14 mouse cellular contexts compared by ENCODE assay signal in genomic region chr8:93941636-93942054, GRCm38 (mm10).
DNase-seq lines count a peak whose midpoint lies in the region; ATAC-seq and TF ChIP-seq lines count a peak whose summit lies in the region.
"Had no signal": no experiment of that assay in that cellular context is flagged by ENCODE, and none has a peak within 500 bp of the region (broad histone marks: within the 10 kb centered on the region; RNA-seq: fewer than 3 reads in every experiment).

No protein-coding gene starts in this region.

- no peak overlapping the region for H3K9ac ChIP-seq in heart, embryonic 16.5 days (ENCODE audit: low read length)
- H3K9ac ChIP-seq: embryonic facial prominence, embryonic 13.5 days; hindbrain, embryonic 13.5 days; kidney, embryonic 15.5 days had no signal

- no peaks in the 10 kb centered on the region for H3K27me3 ChIP-seq in cerebellum, adult 2 months (ENCODE audit: control insufficient read depth, insufficient read depth, low read length)
- H3K27me3 ChIP-seq in heart, embryonic 16.5 days (ENCODE audit: control insufficient read depth, insufficient read depth, low read length), result no peaks in the 10 kb centered on the region
- H3K27me3 ChIP-seq: embryonic facial prominence, embryonic 13.5 days; hindbrain, embryonic 13.5 days; kidney, embryonic 15.5 days had no signal

- intact Hi-C loops in gastrocnemius, adult 2 months (cut with DNase I), result no loop called here
- intact Hi-C loops in left cerebral cortex, adult 2 months (cut with DNase I), result no loop called here

- ATAC-seq in heart, embryonic 16.5 days (replicated peaks; ENCODE audit: extremely low read depth, insufficient read depth, low FRiP score), result 0 out of 2 replicates have a peak, but pooled peaks have one; percentile 23

- 7% methylated on average over 4 of the region's 4 CpGs for WGBS in cerebellum, adult 2 months
- 32% methylated on average over 4 of the region's 4 CpGs for WGBS in heart, embryonic 16.5 days

- 0 out of 2 replicates have a peak overlapping the region, but pooled peaks have one; percentile 5 for H3K27ac ChIP-seq in gastrocnemius, adult 2 months
- peak overlapping the region; percentile 22 for H3K27ac ChIP-seq in left cerebral cortex, adult 2 months
- H3K27ac ChIP-seq in cerebellum, adult 2 months (ENCODE audit: insufficient read depth, low read length), result peak overlapping the region; percentile 17; the same call in 1 of the 2 replicates
- peak overlapping the region; percentile 49; the same call in 1 of the 2 replicates for H3K27ac ChIP-seq in heart, embryonic 16.5 days (ENCODE audit: low read length)
- H3K27ac ChIP-seq: embryonic facial prominence, embryonic 13.5 days; hindbrain, embryonic 13.5 days; kidney, embryonic 15.5 days had no signal

- peaks cover 25% of the 10 kb centered on the region for H3K4me1 ChIP-seq in cerebellum, adult 2 months (ENCODE audit: control insufficient read depth, insufficient read depth, low read length)
- H3K4me1 ChIP-seq in heart, embryonic 16.5 days (ENCODE audit: control insufficient read depth, insufficient read depth, low read length), result peaks cover 20% of the 10 kb centered on the region
- H3K4me1 ChIP-seq: embryonic facial prominence, embryonic 13.5 days; kidney, embryonic 15.5 days had no signal

- TF ChIP-seq POLR2A in cerebellum, adult 2 months (IDR thresholded peaks at IDR 0.05; ENCODE audit: borderline replicate concordance, insufficient read depth, low read length), result no peak

- H3K36me3 ChIP-seq in heart, embryonic 16.5 days (ENCODE audit: control insufficient read depth, insufficient read depth), result no peaks in the 10 kb centered on the region
- H3K36me3 ChIP-seq: embryonic facial prominence, embryonic 13.5 days; kidney, embryonic 15.5 days had no signal

- DNase-seq in gastrocnemius, adult 2 months, result no peak
- no peak for DNase-seq in gastrocnemius, postnatal 4 days (ENCODE audit: low spot score in 2 of 2)
- no peak for DNase-seq in left cerebral cortex, adult 2 months (ENCODE audit: extremely low spot score in 1 of 2, low spot score in 2 of 2)
- DNase-seq in left cerebral cortex, adult 8-10 months (ENCODE audit: low spot score in 2 of 2), result no peak
- peak; percentile 66 to 79 for DNase-seq in cerebellum, adult 2 months
- DNase-seq in ovary, postnatal 14 days (ENCODE audit: low spot score), result no peak
- no peak for DNase-seq in Muller cell, postnatal 12 days (ENCODE audit: inconsistent ontology term)
- DNase-seq: lung, postnatal 36 days; right cerebral cortex, postnatal 4 days had no signal

- no peaks in the 10 kb centered on the region for H3K9me3 ChIP-seq in heart, embryonic 16.5 days (replicated peaks; ENCODE audit: control insufficient read depth, low read length)
- H3K9me3 ChIP-seq: embryonic facial prominence, embryonic 13.5 days; hindbrain, embryonic 13.5 days; kidney, embryonic 15.5 days had no signal

- H3K4me2 ChIP-seq in heart, embryonic 16.5 days (ENCODE audit: low read depth, low read length), result peak overlapping the region; percentile 13; the same call in 1 of the 2 replicates
- H3K4me2 ChIP-seq: embryonic facial prominence, embryonic 13.5 days; hindbrain, embryonic 13.5 days; kidney, embryonic 15.5 days; liver, embryonic 11.5 days had no signal

- no peak for TF ChIP-seq CTCF in gastrocnemius, adult 2 months (IDR thresholded peaks at IDR 0.05)
- TF ChIP-seq CTCF in left cerebral cortex, adult 2 months (IDR thresholded peaks at IDR 0.05), result peak; percentile 33
- TF ChIP-seq CTCF in cerebellum, adult 2 months (IDR thresholded peaks at IDR 0.05; ENCODE audit: borderline replicate concordance, insufficient read depth, low read depth, low read length), result peak; percentile 52; the same call in 1 of the 2 replicates

- no peak overlapping the region for H3K4me3 ChIP-seq in gastrocnemius, adult 2 months
- no peak overlapping the region for H3K4me3 ChIP-seq in left cerebral cortex, adult 2 months
- H3K4me3 ChIP-seq in cerebellum, adult 2 months (replicated peaks; ENCODE audit: insufficient read depth, low read depth, low read length), result no peak overlapping the region
- H3K4me3 ChIP-seq in heart, embryonic 16.5 days (ENCODE audit: low read length), result no peak overlapping the region
- H3K4me3 ChIP-seq: embryonic facial prominence, embryonic 13.5 days; hindbrain, embryonic 13.5 days; kidney, embryonic 15.5 days had no signal

Comparison
In these comparisons a context has a peak if more than half of its experiments do, and no peak if none do; other contexts are left out.
1. DNase-seq: peak in cerebellum, adult 2 months (2 of 2); none in gastrocnemius, adult 2 months (single experiment), gastrocnemius, postnatal 4 days (0 of 2), left cerebral cortex, adult 2 months (0 of 2), left cerebral cortex, adult 8-10 months (0 of 2), ovary, postnatal 14 days (single experiment) and Muller cell, postnatal 12 days (single experiment).
2. Peak in every context shown above with its lines, with median percentiles within 50 percentile points of each other: H3K27ac ChIP-seq.